Mouse (Mus musculus): ENCODE results near the gene Pnpla2. TPM values are rescaled to one million over a fixed set of nuclear protein-coding genes. Genes with fewer than 3 reads are reported as not detected.

Gene Pnpla2
- polyA plus RNA-seq, 1 experiment from 2014 or later, result 17.2 TPM

DNA sequence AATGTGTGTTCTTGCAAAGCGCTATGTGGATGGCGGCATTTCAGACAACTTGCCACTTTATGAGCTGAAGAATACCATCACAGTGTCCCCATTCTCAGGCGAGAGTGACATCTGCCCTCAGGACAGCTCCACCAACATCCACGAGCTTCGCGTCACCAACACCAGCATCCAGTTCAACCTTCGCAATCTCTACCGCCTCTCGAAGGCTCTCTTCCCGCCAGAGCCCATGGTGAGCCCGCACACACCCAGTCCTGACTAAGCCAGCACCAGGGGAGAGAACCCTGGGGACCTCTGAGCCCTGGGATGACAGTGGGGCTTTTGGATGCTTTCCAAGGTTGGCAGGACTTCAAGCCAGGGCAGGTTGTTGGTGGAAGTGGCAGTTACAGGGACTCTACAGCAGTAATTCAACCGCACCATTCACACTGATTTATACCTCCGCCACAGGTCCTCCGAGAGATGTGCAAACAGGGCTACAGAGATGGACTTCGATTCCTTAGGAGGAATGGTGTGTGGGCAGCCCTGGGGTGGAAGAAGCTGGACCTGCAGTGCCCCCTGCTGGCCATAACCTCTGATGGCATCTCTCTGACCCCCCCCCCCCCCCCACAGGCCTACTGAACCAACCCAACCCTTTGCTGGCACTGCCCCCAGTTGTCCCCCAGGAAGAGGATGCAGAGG, 3.1 kb downstream of the Pnpla2 start:
- H3K9ac ChIP-seq (replicated peaks), result no peak overlapping the region
- H3K4me2 ChIP-seq, result no peak overlapping the region
- H3K4me1 ChIP-seq, result peaks cover 34% of the 10 kb centered on the region
- H3K36me3 ChIP-seq, result peaks cover 15% of the 10 kb centered on the region
- 77% methylated on average over 15 of the region's 15 CpGs for WGBS
- H3K4me3 ChIP-seq (replicated peaks), result no peak overlapping the region
- no peak overlapping the region for H3K27ac ChIP-seq (replicated peaks)
- no peaks in the 10 kb centered on the region for H3K9me3 ChIP-seq (replicated peaks)
- peaks cover 41% of the 10 kb centered on the region for H3K27me3 ChIP-seq (replicated peaks)
- no peak for ATAC-seq (ENCODE audit: low FRiP score)

DNA sequence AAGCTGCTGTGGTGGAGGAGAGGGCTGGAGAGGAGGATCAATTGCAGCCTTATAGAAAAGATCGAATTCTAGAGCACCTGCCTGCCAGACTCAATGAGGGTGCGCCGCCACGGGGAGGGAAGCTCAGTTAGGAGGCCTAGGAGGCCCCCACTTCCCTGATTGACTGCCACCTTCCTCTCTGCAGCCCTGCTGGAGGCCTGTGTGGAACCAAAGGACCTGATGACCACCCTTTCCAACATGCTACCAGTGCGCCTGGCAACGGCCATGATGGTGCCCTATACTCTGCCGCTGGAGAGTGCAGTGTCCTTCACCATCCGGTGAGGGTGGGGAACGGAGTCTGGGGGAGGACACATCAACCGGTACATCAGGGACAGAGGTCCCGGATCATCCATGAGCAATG, 3.7 kb downstream of the Pnpla2 start:
- H3K9ac ChIP-seq (replicated peaks), result no peak overlapping the region
- WGBS, result 93% methylated on average over 11 of the region's 11 CpGs
- no peak overlapping the region for H3K4me2 ChIP-seq
- H3K4me1 ChIP-seq, result peaks cover 34% of the 10 kb centered on the region
- peaks cover 47% of the 10 kb centered on the region for H3K27me3 ChIP-seq (replicated peaks)
- no peaks in the 10 kb centered on the region for H3K9me3 ChIP-seq (replicated peaks)
- H3K36me3 ChIP-seq, result peaks cover 14% of the 10 kb centered on the region
- H3K27ac ChIP-seq (replicated peaks), result no peak overlapping the region
- no peak for ATAC-seq (ENCODE audit: low FRiP score)
- H3K4me3 ChIP-seq (replicated peaks), result no peak overlapping the region

DNA sequence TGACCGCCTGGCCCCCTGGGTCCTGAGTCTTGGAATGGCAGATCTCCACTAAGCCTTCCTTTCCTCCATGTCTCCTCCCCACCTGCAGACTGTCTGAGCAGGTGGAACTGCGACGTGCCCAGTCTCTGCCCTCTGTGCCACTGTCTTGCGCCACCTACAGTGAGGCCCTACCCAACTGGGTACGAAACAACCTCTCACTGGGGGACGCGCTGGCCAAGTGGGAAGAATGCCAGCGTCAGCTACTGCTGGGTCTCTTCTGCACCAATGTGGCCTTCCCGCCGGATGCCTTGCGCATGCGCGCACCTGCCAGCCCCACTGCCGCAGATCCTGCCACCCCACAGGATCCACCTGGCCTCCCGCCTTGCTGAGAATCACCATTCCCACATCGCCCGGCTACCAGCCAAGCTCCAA, 4.3 kb downstream of the Pnpla2 start:
- no peak overlapping the region for H3K9ac ChIP-seq (replicated peaks)
- peaks cover 34% of the 10 kb centered on the region for H3K4me1 ChIP-seq
- H3K9me3 ChIP-seq (replicated peaks), result no peaks in the 10 kb centered on the region
- no peak for ATAC-seq (ENCODE audit: low FRiP score)
- H3K4me3 ChIP-seq (replicated peaks), result no peak overlapping the region
- peaks cover 14% of the 10 kb centered on the region for H3K36me3 ChIP-seq
- 89% methylated on average over 17 of the region's 17 CpGs for WGBS
- no peak overlapping the region for H3K27ac ChIP-seq (replicated peaks)
- H3K4me2 ChIP-seq, result no peak overlapping the region
- peaks cover 53% of the 10 kb centered on the region for H3K27me3 ChIP-seq (replicated peaks)

DNA sequence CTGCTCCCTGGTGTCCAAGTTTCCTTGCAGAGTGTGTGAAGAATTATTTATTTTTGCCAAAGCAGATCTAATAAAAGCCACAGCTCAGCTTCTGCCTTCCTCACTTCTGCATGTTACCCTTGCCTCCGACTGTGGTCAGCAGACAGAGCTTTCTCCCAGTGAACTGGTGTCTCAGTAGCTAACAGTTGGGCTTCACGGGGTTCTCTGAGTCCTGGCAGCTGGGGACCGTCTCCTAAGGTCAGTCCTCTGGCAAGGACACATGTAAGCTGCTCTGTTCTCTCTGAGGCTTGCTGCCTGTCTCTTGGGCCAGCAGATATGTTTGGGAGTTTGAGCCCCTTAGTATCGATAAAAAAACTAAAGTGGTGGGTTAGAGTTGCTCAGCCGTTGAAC, 5.0 kb downstream of the Pnpla2 start:
- Histone ChIP-seq H3K27ac (replicated peaks) (no peak overlapping the region), H3K4me2 (no peak overlapping the region), H3K9ac (replicated peaks) (no peak overlapping the region), H3K27me3 (replicated peaks) (peaks cover 60% of the 10 kb centered on the region), H3K4me1 (peaks cover 35% of the 10 kb centered on the region), H3K9me3 (replicated peaks) (no peaks in the 10 kb centered on the region), H3K4me3 (replicated peaks) (no peak overlapping the region), H3K36me3 (peaks cover 14% of the 10 kb centered on the region)
- ATAC-seq (ENCODE audit: low FRiP score), result no peak
- 85% methylated on average over 5 of the region's 5 CpGs for WGBS

DNA sequence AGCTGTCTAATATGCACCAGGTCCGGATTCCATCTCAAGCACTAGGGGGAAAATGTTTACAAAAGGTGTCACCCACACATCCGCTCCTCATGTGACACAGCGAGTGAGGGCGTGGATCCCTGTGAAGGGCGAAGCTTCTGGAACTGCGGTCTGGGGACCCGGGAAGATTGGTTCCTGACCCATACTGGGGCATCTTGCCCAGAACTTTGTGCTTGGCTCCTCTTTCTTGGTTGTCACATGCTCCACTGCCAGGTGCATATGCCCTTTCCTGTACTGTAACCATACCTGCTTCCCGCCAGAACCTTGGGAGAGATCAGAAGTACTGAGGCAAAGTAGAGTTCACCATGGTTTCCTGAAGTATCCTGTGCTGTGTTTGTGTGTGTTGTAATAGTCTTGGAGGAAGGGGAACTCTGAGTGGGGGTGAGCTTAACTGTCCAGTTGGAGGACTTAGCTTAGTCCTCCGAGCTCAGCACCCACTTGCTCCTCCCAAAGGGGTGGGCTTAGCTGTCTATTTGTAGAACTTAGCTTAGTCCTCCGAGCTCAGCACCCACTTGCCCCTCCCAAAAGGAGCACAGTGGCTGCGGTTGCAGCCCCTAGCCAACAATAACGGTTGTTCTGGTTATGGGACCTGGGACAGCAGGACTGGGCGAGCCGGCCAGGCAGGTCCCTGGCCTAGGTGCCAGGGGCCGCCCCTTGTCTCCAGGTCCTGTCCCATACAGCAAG, 5.6 kb downstream of the Pnpla2 start, which contains the start of gene Cracr2b:
TSS of gene Cracr2b (plus strand) at position 704 of the 723 bp plus-strand sequence.
- 76% methylated on average over 15 of the region's 15 CpGs for whole genome bisulfite sequencing
- peak within 1 kb of the TSS; percentile 72 for H3K4me2 ChIP-seq
- H3K9ac ChIP-seq (replicated peaks), result peak within 1 kb of the TSS; percentile 41
- peaks cover 39% of the 10 kb centered on the region for H3K4me1 ChIP-seq
- no peak for ATAC-seq (ENCODE audit: low FRiP score)
- no peaks in the 10 kb centered on the region for H3K9me3 ChIP-seq (replicated peaks)
- H3K27me3 ChIP-seq (replicated peaks), result peaks cover 65% of the 10 kb centered on the region
- peak within 1 kb of the TSS; percentile 35 for H3K4me3 ChIP-seq (replicated peaks)
- H3K27ac ChIP-seq (replicated peaks), result no peak within 1 kb of the TSS
- peaks cover 14% of the 10 kb centered on the region for H3K36me3 ChIP-seq

DNA sequence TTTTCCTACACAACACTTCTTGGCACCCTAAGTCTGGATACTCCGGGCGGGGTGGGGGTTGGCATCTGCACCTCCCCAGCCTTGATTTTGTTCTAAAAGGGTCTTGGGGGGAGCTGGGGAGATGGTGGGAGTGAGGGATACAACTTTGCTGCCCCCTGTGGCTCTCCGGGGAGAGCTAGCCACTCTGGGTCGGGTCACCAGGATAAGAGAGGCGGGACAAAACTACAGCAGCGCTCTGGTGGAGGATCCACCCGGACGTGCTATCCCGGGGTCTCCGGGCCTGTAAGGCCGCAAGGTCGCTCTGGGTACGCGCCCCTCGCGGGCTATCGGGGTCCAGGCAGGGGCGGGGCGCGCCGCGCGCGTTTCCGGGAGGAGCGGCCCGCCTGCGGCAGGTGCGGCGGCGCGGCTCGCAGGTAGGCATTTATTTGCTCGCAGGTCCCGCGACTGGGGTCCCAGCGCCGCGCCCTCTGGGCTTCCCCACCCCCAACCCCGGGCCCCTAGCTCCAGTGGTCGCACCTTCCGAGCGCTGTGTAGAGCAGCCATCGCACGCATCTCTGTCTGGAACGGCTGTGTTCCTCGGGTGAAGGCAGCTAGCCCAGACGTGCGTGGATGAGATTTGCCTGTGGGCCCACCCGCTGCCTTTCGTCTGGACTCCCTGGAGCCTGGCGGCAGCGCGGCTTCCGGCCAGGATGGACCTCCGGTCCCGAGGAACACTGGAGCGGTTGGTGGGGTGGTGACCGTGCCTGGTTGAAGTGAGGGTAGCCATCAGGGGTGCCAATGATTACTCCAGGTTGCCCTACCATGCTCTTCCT, 6.7 kb downstream of the Pnpla2 start:
- 2% methylated on average over 57 of the region's 59 CpGs for WGBS
- Histone ChIP-seq H3K4me1 (peaks cover 29% of the 10 kb centered on the region), H3K9ac (replicated peaks) (peak overlapping the region; percentile 41), H3K27me3 (replicated peaks) (peaks cover 76% of the 10 kb centered on the region), H3K4me3 (replicated peaks) (peak overlapping the region; percentile 35), H3K9me3 (replicated peaks) (no peaks in the 10 kb centered on the region), H3K27ac (replicated peaks) (no peak overlapping the region), H3K4me2 (peak overlapping the region; percentile 72), H3K36me3 (peaks cover 14% of the 10 kb centered on the region)
- no peak for ATAC-seq (ENCODE audit: low FRiP score)

DNA sequence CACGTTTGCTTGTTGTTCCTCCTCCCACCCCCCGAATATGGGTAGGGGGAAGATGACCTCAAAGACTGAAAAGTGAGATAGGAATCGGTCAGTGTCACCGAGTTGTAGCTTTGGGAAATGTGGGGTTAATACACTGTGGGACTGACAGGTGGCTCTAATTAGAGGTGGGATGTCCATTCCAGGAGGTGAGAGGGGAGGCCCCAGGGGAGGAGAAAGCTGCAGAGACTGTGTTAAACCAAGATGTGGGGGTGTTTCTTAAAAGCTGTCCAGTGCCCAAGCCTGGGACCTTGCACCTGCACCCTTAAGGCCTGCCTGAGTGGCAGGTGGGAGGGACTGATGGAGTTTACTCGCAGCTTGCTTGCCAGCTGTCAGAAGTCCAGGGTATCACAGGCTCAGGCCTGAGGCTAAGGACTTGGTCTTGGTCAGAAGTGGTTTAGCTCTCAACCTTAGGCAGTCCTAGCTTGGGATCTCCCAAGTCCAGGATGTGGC, 7.4 kb downstream of the Pnpla2 start:
- WGBS, result 17% methylated on average over 5 of the region's 5 CpGs
- H3K27ac ChIP-seq (replicated peaks), result no peak overlapping the region
- no peak overlapping the region for H3K9ac ChIP-seq (replicated peaks)
- H3K4me1 ChIP-seq, result peaks cover 32% of the 10 kb centered on the region
- no peak for ATAC-seq (ENCODE audit: low FRiP score)
- H3K4me3 ChIP-seq (replicated peaks), result peak overlapping the region; percentile 35; the same call in 1 of the 2 replicates
- H3K36me3 ChIP-seq, result peaks cover 14% of the 10 kb centered on the region
- H3K27me3 ChIP-seq (replicated peaks), result peaks cover 78% of the 10 kb centered on the region
- H3K4me2 ChIP-seq, result peak overlapping the region; percentile 72
- no peaks in the 10 kb centered on the region for H3K9me3 ChIP-seq (replicated peaks)

DNA sequence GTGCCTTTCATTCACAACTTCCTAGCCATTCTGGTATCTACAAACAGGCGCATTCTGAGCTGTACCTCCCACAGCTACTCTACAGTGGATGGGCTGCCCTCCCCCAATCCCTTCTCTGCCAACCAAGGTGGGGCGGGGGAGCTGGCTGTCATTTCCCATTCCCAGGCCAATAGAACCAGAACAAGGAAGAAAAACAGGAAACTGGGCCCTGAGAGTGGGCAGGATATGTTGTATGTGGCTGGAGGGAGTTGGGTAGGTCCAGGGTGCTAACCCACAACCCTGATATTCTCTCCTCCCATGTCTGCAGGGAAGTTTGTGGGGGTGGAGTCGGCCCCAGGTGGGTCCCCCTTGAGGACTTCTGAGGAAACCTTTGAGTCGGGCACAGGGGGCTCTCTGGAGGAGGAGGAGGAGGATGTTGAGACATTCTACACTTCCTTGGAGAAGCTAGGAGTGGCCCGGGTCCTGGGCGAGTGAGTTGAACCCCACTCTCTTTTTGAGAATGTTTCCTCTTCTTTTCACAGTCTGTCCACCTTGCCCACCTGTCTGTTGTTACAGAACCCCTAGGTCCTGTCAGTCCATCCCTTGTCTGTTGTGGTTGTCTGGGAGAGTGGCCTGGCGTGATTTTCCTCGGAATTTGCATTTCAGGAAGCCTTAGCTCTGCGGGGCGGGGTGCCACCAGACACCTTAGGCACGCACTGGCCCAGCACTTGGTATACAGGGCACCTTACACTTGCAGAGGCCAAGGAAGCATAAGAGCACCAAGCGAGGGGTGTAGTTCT, 9.0 kb downstream of the Pnpla2 start:
- H3K27me3 ChIP-seq (replicated peaks), result peaks cover 78% of the 10 kb centered on the region
- H3K36me3 ChIP-seq, result peaks cover 10% of the 10 kb centered on the region
- no peaks in the 10 kb centered on the region for H3K9me3 ChIP-seq (replicated peaks)
- peak overlapping the region; percentile 16 for H3K4me3 ChIP-seq (replicated peaks)
- no peak for ATAC-seq (ENCODE audit: low FRiP score)
- H3K4me1 ChIP-seq, result peaks cover 46% of the 10 kb centered on the region
- no peak overlapping the region for H3K27ac ChIP-seq (replicated peaks)
- peak overlapping the region; percentile 46 for H3K4me2 ChIP-seq
- 27% methylated on average over 12 of the region's 12 CpGs for WGBS
- no peak overlapping the region for H3K9ac ChIP-seq (replicated peaks)

DNA sequence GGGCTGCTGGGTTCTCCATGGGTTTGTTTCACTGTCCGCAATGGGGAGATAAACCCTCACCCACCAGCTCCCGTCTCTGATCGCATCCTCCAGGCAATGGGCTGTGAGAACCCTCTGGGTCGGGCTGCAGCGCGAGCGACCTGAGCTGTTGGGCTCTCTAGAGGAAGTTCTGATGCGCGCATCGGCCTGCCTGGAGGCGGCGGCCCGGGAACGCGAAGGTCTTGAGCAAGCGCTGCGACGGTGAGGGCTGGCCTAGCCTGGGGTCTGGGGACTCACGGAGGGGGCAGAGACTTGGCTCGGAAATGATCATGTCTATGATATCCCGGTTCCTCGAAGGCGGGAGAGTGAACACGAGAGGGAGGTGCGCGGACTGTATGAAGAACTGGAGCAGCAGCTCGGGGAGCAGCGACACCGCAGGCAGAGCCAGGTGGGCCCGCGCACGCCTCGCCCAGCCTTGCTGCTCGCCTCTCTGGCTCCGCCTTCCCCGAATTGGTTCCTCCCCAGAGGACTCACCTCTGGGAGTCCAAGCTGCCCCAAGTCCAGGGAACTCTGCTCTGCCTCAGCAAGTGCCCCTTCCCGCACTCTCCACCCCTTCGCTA, 9.7 kb downstream of the Pnpla2 start:
- Histone ChIP-seq H3K27me3 (replicated peaks) (peaks cover 71% of the 10 kb centered on the region), H3K27ac (replicated peaks) (no peak overlapping the region), H3K4me3 (replicated peaks) (peak overlapping the region; percentile 16), H3K4me2 (peak overlapping the region; percentile 46), H3K4me1 (peaks cover 51% of the 10 kb centered on the region), H3K9me3 (replicated peaks) (no peaks in the 10 kb centered on the region), H3K9ac (replicated peaks) (no peak overlapping the region), H3K36me3 (peaks cover 5% of the 10 kb centered on the region)
- no peak for ATAC-seq (ENCODE audit: low FRiP score)
- 5% methylated on average over 38 of the region's 38 CpGs for WGBS

DNA sequence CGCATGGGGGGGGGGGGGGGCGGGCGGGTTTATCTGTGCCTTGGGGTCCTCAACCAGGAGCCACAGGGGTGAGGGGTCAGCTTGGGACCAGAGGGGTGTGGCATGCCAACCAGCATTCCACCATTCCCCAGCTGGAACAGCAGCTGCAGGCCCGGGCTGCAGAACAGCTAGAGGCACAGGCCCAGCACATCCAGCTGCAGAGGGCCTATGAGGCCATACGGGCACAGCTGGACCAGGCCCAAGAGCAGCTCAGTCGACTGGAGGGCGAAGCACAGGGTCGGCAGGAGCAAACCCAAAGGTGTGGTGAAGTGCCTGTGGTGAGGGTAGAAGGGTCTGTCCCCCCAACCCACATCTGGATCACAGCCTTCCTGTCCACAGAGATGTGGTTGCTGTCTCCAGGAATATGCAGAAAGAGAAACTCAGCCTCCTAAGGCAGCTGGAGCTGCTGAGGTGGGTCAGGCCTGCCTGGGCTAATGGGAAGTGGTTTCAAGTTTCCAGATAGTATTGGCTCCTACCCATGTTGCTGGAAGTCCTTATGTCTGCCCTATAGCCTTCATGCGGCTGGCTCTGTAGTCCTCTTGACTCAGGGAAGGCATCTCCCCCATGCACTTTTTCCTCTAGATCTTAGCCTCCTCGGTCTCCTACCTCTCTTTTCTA, 10.5 kb downstream of the Pnpla2 start:
- H3K4me1 ChIP-seq, result peaks cover 59% of the 10 kb centered on the region
- H3K36me3 ChIP-seq, result peaks cover 9% of the 10 kb centered on the region; the same call in 1 of the 2 replicates
- no peak for ATAC-seq (ENCODE audit: low FRiP score)
- H3K4me3 ChIP-seq (replicated peaks), result peak overlapping the region; percentile 16; the same call in 1 of the 2 replicates
- no peak overlapping the region for H3K9ac ChIP-seq (replicated peaks)
- peak overlapping the region; percentile 46; the same call in 1 of the 2 replicates for H3K4me2 ChIP-seq
- H3K27me3 ChIP-seq (replicated peaks), result peaks cover 63% of the 10 kb centered on the region
- no peak overlapping the region for H3K27ac ChIP-seq (replicated peaks)
- no peaks in the 10 kb centered on the region for H3K9me3 ChIP-seq (replicated peaks)
- WGBS, result 52% methylated on average over 7 of the region's 10 CpGs
